Mouse (Mus musculus) limb, embryonic 10.5 days (tissue): ENCODE measurements around the gene Gnai2. TPM values are rescaled to one million over a fixed set of nuclear protein-coding genes. Genes with fewer than 3 reads are reported as not detected.
"Not testable (repeated sequence)": the region's sequence is repeated elsewhere in the genome, so short reads cannot be mapped to it uniquely, and the experiment has no call there.

Experiments used
- DNase-seq: peaks from one replicate; pipeline ENCODE4 v3.0.0-alpha.2; 2017; ENCODE audit warnings: low spot score
- H3K27ac ChIP-seq: fragments of 300-500 bp; sonication (generic); 2 replicates; pipeline ENCODE4 v1.5.1; 2016; ENCODE audit warnings: mild to moderate bottlenecking
- H3K27me3 ChIP-seq: fragments of 300-500 bp; sonication (generic); 2 replicates; pipeline ENCODE4 v1.6.1; 2016; ENCODE audit warnings: low read depth, mild to moderate bottlenecking; ENCODE audit not compliant: poor library complexity, severe bottlenecking
- H3K36me3 ChIP-seq: fragments of 300-500 bp; sonication (generic); 2 replicates; pipeline ENCODE4 v1.6.1; 2016; ENCODE audit warnings: mild to moderate bottlenecking, moderate library complexity
- H3K4me1 ChIP-seq: fragments of 300-500 bp; sonication (generic); 2 replicates; pipeline ENCODE4 v1.6.1; 2016
- H3K4me3 ChIP-seq: fragments of 300-500 bp; sonication (generic); 2 replicates; pipeline ENCODE4 v1.5.1; 2016; ENCODE audit warnings: mild to moderate bottlenecking, moderate library complexity
- H3K9me3 ChIP-seq: fragments of 300-500 bp; sonication (generic); replicated peaks from 2 replicates; pipeline ENCODE4 v1.6.1; 2016; ENCODE audit warnings: mild to moderate bottlenecking
- WGBS: fragments of 180-500 bp; shearing (Covaris S2); methylation state at CpG from one replicate; pipeline ENCODE4 v1.1.7; 2016; 5-methylcytosine and 5-hydroxymethylcytosine counted together
- polyA plus RNA-seq: library from polyadenylated mRNA; unstranded; fragments of >200 nt; fragmentation: Nextera tagmentation; extraction: Ambion mirVana; gene quantifications from 2 replicates; pipeline ENCODE4 v1.2.1, GENCODE M21; 2016

The Gnai2 gene
- 355 and 403 TPM in 2 replicates for polyA plus RNA-seq

- 2% methylated on average over 38 of the region's 38 CpGs for WGBS
- Histone ChIP-seq H3K27ac (peak within 1 kb of the TSS; percentile 95), H3K27me3 (no peaks in the 10 kb centered on the region), H3K9me3 (no peaks in the 10 kb centered on the region), H3K36me3 (peaks cover 23% of the 10 kb centered on the region), H3K4me1 (peaks cover 76% of the 10 kb centered on the region), H3K4me3 (peak within 1 kb of the TSS; percentile 95)
- DNase-seq: peak; percentile 92
These were observed at the start of gene Gnai2 for GRCm38 (mm10) chr9:107635279-107636028. Gene Gnai2 (minus strand): TSS chr9:107635367.

DNA sequence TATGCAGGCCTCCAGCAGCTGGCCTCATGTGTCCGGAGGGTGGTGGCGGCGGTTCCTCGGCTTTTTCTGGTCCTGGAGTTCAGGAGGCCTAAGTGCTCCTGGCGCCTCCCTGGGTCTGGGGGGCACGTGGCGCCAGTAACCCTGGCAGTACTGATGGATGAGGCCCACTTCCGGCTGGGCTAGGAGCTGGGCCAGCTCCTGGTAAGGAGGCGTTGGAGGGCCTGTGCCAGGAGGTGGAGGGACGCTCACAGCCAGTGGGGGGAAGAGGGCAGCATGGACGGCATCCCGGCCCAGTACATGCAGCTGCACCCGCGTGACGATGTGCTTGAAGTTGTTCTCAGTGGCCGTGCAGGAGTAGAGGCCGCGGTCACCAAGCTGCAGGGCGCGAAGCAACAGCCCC lies 47.2 kb upstream of the Gnai2 start:
- WGBS: 87% methylated on average over 20 of the region's 20 CpGs
- peaks cover 5% of the 10 kb centered on the region; the same call in 1 of the 2 replicates for H3K4me1 ChIP-seq
- no peak overlapping the region for H3K4me3 ChIP-seq
- H3K9me3 ChIP-seq: no peaks in the 10 kb centered on the region
- H3K27ac ChIP-seq: peak overlapping the region; percentile 58; the same call in 1 of the 2 replicates
- peaks cover 65% of the 10 kb centered on the region for H3K36me3 ChIP-seq
- peaks cover 5% of the 10 kb centered on the region for H3K27me3 ChIP-seq
- no peak for DNase-seq

DNA sequence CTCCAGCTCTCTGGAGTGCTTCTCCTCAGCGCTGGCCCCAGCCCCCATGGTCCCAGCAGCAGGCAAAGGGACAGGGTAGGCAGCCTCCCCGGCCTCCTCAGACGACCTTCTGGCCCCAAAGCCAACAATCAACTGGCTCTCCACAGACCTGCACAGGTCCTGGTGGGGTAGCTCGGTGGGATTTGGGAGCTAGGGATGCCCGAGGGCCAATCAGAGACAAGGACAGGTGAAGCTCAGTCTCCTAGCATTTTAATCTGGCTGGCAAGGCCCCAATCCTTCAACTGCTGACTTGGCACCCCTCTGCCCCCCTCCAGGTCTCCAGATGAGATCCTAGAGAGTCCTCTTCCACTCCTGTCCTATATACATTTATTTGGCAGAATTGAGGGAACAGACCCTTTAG lies 44.3 kb upstream of the Gnai2 start, which contains the start of gene Gnat1:
TSS of gene Gnat1 (minus strand) at position 212 of the 400 bp plus-strand sequence.
- H3K4me3 ChIP-seq: no peak within 1 kb of the TSS
- DNase-seq: no peak
- peak within 1 kb of the TSS; percentile 46; the same call in 1 of the 2 replicates for H3K27ac ChIP-seq
- H3K9me3 ChIP-seq: no peaks in the 10 kb centered on the region
- peaks cover 30% of the 10 kb centered on the region for H3K4me1 ChIP-seq
- peaks cover 36% of the 10 kb centered on the region for H3K36me3 ChIP-seq
- whole genome bisulfite sequencing: 52% methylated on average over 5 of the region's 5 CpGs
- H3K27me3 ChIP-seq: peaks cover 34% of the 10 kb centered on the region

DNA sequence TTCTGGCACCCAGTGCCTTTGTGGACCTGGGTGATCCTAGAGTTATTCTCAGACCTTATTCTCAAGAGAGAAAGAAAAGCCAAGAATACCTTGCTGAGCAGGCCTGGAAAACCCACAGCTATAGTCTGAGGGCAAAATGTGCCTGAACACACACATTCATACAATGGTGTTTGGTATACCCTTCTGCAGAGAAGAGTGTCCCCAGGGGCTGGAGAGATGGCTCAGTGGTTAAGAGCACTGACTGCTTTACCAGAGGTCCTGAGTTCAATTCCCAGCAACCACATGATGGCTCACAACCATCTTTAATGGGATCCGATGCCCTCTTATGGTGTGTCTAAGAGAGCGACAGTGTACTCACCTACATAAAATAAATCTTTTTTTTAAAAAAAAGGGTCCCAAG lies 43.7 kb upstream of the Gnai2 start:
- WGBS: 94% methylated on average over 2 of the region's 2 CpGs
- Histone ChIP-seq H3K36me3 (peaks cover 30% of the 10 kb centered on the region), H3K27me3 (peaks cover 40% of the 10 kb centered on the region), H3K9me3 (no peaks in the 10 kb centered on the region), H3K4me1 (peaks cover 30% of the 10 kb centered on the region), H3K27ac (no peak overlapping the region), H3K4me3 (no peak overlapping the region)
- DNase-seq: no peak

DNA sequence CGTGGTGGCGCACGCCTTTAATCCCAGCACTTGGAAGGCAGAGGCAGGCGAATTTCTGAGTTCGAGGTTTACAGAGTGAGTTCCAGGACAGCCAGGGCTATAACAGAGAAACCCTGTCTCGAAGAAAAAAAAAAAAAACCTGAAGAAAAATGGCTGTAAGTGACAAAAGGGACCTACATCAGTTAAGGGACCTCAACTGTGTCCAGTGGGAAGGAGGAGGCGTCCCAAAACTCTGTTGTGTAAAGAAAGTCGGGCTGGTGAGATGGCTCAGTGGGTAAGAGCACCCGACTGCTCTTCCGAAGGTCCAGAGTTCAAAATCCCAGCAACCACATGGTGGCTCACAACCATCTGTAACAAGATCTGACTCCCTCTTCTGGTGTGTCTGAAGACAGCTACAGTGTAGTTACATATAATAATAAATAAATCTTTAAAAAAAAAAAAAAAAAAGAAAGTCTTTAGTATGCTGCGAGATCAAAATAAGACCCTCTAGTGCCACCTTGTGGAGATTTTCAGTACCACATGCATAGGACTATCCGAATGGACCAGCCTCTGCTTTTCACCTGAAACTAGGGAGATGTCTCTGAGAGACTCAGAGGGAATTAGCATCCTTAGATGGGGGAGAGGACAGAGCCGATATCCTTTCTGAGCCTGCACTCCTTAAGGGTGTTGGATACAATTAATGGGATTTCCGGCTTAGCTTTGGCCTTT lies 42.8 kb upstream of the Gnai2 start:
- not testable (repeated sequence) for H3K27ac ChIP-seq, H3K9me3 ChIP-seq, H3K4me3 ChIP-seq
- H3K4me1 ChIP-seq: peaks cover 30% of the 10 kb centered on the region
- 41% methylated on average over 14 of the region's 14 CpGs for WGBS
- H3K36me3 ChIP-seq: peaks cover 21% of the 10 kb centered on the region
- DNase-seq: peak; percentile 74
- H3K27me3 ChIP-seq: peaks cover 44% of the 10 kb centered on the region

GRCm38 (mm10) chr9:107677091-107677784 lies 42.1 kb upstream of the Gnai2 start:
- peak overlapping the region; percentile 44; the same call in 1 of the 2 replicates for H3K4me3 ChIP-seq
- 20% methylated on average over 17 of the region's 17 CpGs for WGBS
- H3K27ac ChIP-seq: no peak overlapping the region
- peak; percentile 72 for DNase-seq
- H3K36me3 ChIP-seq: peaks cover 14% of the 10 kb centered on the region
- H3K4me1 ChIP-seq: peaks cover 25% of the 10 kb centered on the region
- no peaks in the 10 kb centered on the region for H3K9me3 ChIP-seq
- H3K27me3 ChIP-seq: peaks cover 44% of the 10 kb centered on the region

GRCm38 (mm10) chr9:107676302-107676701 lies 41.1 kb upstream of the Gnai2 start:
- H3K27me3 ChIP-seq: peaks cover 44% of the 10 kb centered on the region
- H3K4me3 ChIP-seq: peak overlapping the region; percentile 44
- no peak for DNase-seq
- H3K27ac ChIP-seq: no peak overlapping the region; the same call in 1 of the 2 replicates
- no peaks in the 10 kb centered on the region for H3K9me3 ChIP-seq
- H3K36me3 ChIP-seq: peaks cover 5% of the 10 kb centered on the region; the same call in 1 of the 2 replicates
- peaks cover 25% of the 10 kb centered on the region for H3K4me1 ChIP-seq
- WGBS: 1% methylated on average over 25 of the region's 25 CpGs

- H3K4me3 ChIP-seq: peak overlapping the region; percentile 44
- 0 out of 2 replicates have a peak, but pooled peaks cover under 1% of the 10 kb centered on the region for H3K36me3 ChIP-seq
- H3K27ac ChIP-seq: no peak overlapping the region
- peaks cover 44% of the 10 kb centered on the region for H3K27me3 ChIP-seq
- under 1% methylated on average over 39 of the region's 39 CpGs for WGBS
- peaks cover 25% of the 10 kb centered on the region for H3K4me1 ChIP-seq
- peak; percentile 87 for DNase-seq
- H3K9me3 ChIP-seq: no peaks in the 10 kb centered on the region
These were observed 40.6 kb upstream of the Gnai2 start for GRCm38 (mm10) chr9:107675671-107676301.

- no peaks in the 10 kb centered on the region for H3K9me3 ChIP-seq
- H3K4me1 ChIP-seq: peaks cover 33% of the 10 kb centered on the region
- H3K4me3 ChIP-seq: no peak overlapping the region
- 62% methylated on average over 9 of the region's 9 CpGs for WGBS
- H3K27me3 ChIP-seq: peaks cover 52% of the 10 kb centered on the region
- H3K36me3 ChIP-seq: no peaks in the 10 kb centered on the region
- no peak for DNase-seq
- no peak overlapping the region for H3K27ac ChIP-seq
These were observed 39.7 kb upstream of the Gnai2 start for GRCm38 (mm10) chr9:107674609-107675429.

DNA sequence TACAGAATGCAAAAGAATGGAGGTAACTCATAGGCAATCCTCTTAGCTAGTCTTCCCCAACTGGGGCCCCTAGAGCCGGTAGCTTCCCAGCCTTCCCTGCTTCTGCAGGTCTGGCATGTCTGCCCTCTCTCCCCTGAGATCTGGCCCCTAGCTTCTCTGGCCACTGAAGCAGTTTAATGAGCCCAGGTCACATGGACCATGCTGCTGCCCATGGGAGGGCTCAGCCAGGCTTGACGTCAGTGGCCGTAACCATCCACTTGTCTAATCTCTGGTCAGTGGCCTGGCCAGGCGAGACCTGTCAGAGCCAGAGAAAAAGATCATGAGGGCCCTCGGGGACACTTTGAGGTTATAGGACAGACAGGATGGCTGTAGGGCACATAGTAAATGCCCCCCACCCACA lies 35.1 kb upstream of the Gnai2 start:
- peaks cover 49% of the 10 kb centered on the region for H3K4me1 ChIP-seq
- H3K27me3 ChIP-seq: peaks cover 69% of the 10 kb centered on the region

GRCm38 (mm10) chr9:107669480-107669945 lies 34.3 kb upstream of the Gnai2 start, which contains the start of gene Slc38a3:
Gene Slc38a3 (minus strand): TSS chr9:107669530.
- H3K4me3 ChIP-seq: no peak within 1 kb of the TSS
- H3K27ac ChIP-seq: peak within 1 kb of the TSS; percentile 20; the same call in 1 of the 2 replicates
- peaks cover 44% of the 10 kb centered on the region for H3K4me1 ChIP-seq
- no peak for DNase-seq
- 90% methylated on average over 9 of the region's 9 CpGs for WGBS
- H3K36me3 ChIP-seq: no peaks in the 10 kb centered on the region
- peaks cover 67% of the 10 kb centered on the region for H3K27me3 ChIP-seq
- no peaks in the 10 kb centered on the region for H3K9me3 ChIP-seq

More for the DNA sequence above, 35.1 kb upstream of the Gnai2 start:
- 46% methylated on average over 5 of the region's 5 CpGs for WGBS
- no peak overlapping the region; the same call in 1 of the 2 replicates for H3K27ac ChIP-seq
- no peak for DNase-seq
- H3K9me3 ChIP-seq: no peaks in the 10 kb centered on the region
- no peaks in the 10 kb centered on the region for H3K36me3 ChIP-seq
- no peak overlapping the region for H3K4me3 ChIP-seq
